Mouse (Mus musculus) MEL (cell line): Measurements from ENCODE around the gene Tmem30b. TPM values are rescaled to one million over a fixed set of nuclear protein-coding genes. Genes with fewer than 3 reads are reported as not detected.

Experiments used
- DNase-seq: peaks from one replicate; pipeline ENCODE4 v3.0.0; 2011; ENCODE audit warnings: low read depth, low spot score
- H3K27ac ChIP-seq: 2 replicates; pipeline ENCODE4 v1.5.1; 2012; ENCODE audit warnings: low read depth, mild to moderate bottlenecking, control low read depth, low read length, moderate library complexity; ENCODE audit not compliant: control insufficient read depth
- H3K27me3 ChIP-seq, 2 experiments: fragments of 150-350 bp in 1 of 2; sonication (generic) in 1 of 2; 2 replicates each; pipeline ENCODE4 v1.6.1; 2012; ENCODE audit warnings: low read length in 2 of 2, mild to moderate bottlenecking in 2 of 2, improper control_type of control experiment in 1 of 2, moderate library complexity in 1 of 2; ENCODE audit not compliant: insufficient read depth in 2 of 2, control insufficient read depth in 1 of 2
- H3K36me3 ChIP-seq, 2 experiments: 2 replicates each; pipeline ENCODE4 v1.6.1; 2012 to 2014; ENCODE audit warnings: low read length in 2 of 2, improper control_type of control experiment in 1 of 2, inconsistent platforms in 1 of 2, mild to moderate bottlenecking in 1 of 2; ENCODE audit not compliant: insufficient read depth in 2 of 2, control insufficient read depth in 1 of 2
- H3K4me1 ChIP-seq, 2 experiments: fragments of 150-350 bp in 1 of 2; sonication (generic) in 1 of 2; 2 replicates each; pipeline ENCODE4 v1.6.1; 2012; ENCODE audit warnings: low read length in 2 of 2, improper control_type of control experiment in 1 of 2, mild to moderate bottlenecking in 1 of 2; ENCODE audit not compliant: insufficient read depth in 2 of 2, control insufficient read depth in 1 of 2
- H3K4me3 ChIP-seq, 2 experiments: fragments of 150-350 bp in 1 of 2; sonication (generic) in 1 of 2; 2 replicates each; pipeline ENCODE4 v1.5.1; 2012; ENCODE audit warnings: low read depth in 2 of 2, low read length in 2 of 2, mild to moderate bottlenecking in 2 of 2, moderate library complexity in 2 of 2, control low read depth in 1 of 2, improper control_type of control experiment in 1 of 2; ENCODE audit not compliant: control insufficient read depth in 1 of 2, insufficient read depth in 1 of 2
- H3K79me2 ChIP-seq: 2 replicates; pipeline ENCODE4 v1.6.1; 2012; ENCODE audit warnings: mild to moderate bottlenecking, low read length, moderate library complexity; ENCODE audit not compliant: control insufficient read depth, poor library complexity, insufficient read depth
- H3K9ac ChIP-seq: 2 replicates; pipeline ENCODE4 v1.6.1; 2012; ENCODE audit warnings: low read depth, mild to moderate bottlenecking, control low read depth, low read length, moderate library complexity; ENCODE audit not compliant: control insufficient read depth, poor library complexity, severe bottlenecking
- H3K9me3 ChIP-seq: fragments of 150-350 bp; sonication (generic); replicated peaks from 2 replicates; pipeline ENCODE4 v1.6.1; 2012; ENCODE audit warnings: mild to moderate bottlenecking, low read length, improper control_type of control experiment, moderate library complexity; ENCODE audit not compliant: insufficient read depth
- BHLHE40 ChIP-seq: IDR thresholded peaks from 2 replicates; pipeline ENCODE4 v1.6.1; 2012; ENCODE audit warnings: low read depth, mild to moderate bottlenecking, inconsistent platforms, low read length, improper control_type of control experiment, borderline replicate concordance
- CHD1 ChIP-seq: IDR thresholded peaks from 2 replicates; pipeline ENCODE4 v1.6.1; 2012; ENCODE audit warnings: low read depth, mild to moderate bottlenecking, inconsistent platforms, low read length, improper control_type of control experiment
- CTCF ChIP-seq, 3 experiments: IDR thresholded peaks in 2 of 3; conservative IDR thresholded peaks in 1 of 3; 2 replicates each; pipeline ENCODE4 v1.5.1; 2011 to 2012; ENCODE audit warnings: low read length in 3 of 3, low read depth in 2 of 3, mild to moderate bottlenecking in 2 of 3, improper control_type of control experiment in 1 of 3, inconsistent platforms in 1 of 3, mixed read lengths in 1 of 3, moderate library complexity in 1 of 3; ENCODE audit not compliant: control insufficient read depth in 1 of 3, insufficient read depth in 1 of 3, poor library complexity in 1 of 3, severe bottlenecking in 1 of 3
- EP300 ChIP-seq, 2 experiments: IDR thresholded peaks; 2 replicates each; pipeline ENCODE4 v1.6.1; 2011; ENCODE audit warnings: improper control_type of control experiment in 2 of 2, low read length in 2 of 2, low read depth in 1 of 2, mild to moderate bottlenecking in 1 of 2
- GATA1 ChIP-seq: IDR thresholded peaks from 2 replicates; pipeline ENCODE4 v1.6.1; 2011; ENCODE audit warnings: low read depth, low read length, improper control_type of control experiment
- HCFC1 ChIP-seq: IDR thresholded peaks from 2 replicates; pipeline ENCODE4 v1.6.1; 2012; ENCODE audit warnings: low read depth, mild to moderate bottlenecking, inconsistent platforms, low read length, improper control_type of control experiment, moderate library complexity
- JUND ChIP-seq: IDR thresholded peaks from 2 replicates; pipeline ENCODE4 v1.6.1; 2011; ENCODE audit warnings: low read depth, mild to moderate bottlenecking, improper control_type of control experiment, low read length
- KAT2A ChIP-seq: conservative IDR thresholded peaks from 2 replicates; pipeline ENCODE4 v1.6.1; 2012; ENCODE audit warnings: low read depth, low read length, improper control_type of control experiment, inconsistent platforms
- MEF2A ChIP-seq: IDR thresholded peaks from 2 replicates; pipeline ENCODE4 v1.6.1; 2014; ENCODE audit warnings: low read depth, mild to moderate bottlenecking, inconsistent platforms, low read length, improper control_type of control experiment; ENCODE audit not compliant: poor library complexity, insufficient replicate concordance, severe bottlenecking; ENCODE audit errors: extremely low read depth
- MXI1 ChIP-seq: IDR thresholded peaks from 2 replicates; pipeline ENCODE4 v1.6.1; 2011; ENCODE audit warnings: mild to moderate bottlenecking, low read depth, low read length, improper control_type of control experiment
- MYB ChIP-seq: IDR thresholded peaks from 2 replicates; pipeline ENCODE4 v1.6.1; 2011; ENCODE audit warnings: mild to moderate bottlenecking, low read depth, low read length, improper control_type of control experiment
- POLR2AphosphoS2 ChIP-seq: IDR thresholded peaks from 2 replicates; pipeline ENCODE4 v1.6.1; 2011; ENCODE audit warnings: low read length, improper control_type of control experiment
- RCOR1 ChIP-seq: IDR thresholded peaks from 2 replicates; pipeline ENCODE4 v1.6.1; 2012; ENCODE audit warnings: low read depth, mild to moderate bottlenecking, inconsistent platforms, low read length, improper control_type of control experiment
- SMC3 ChIP-seq: IDR thresholded peaks from 2 replicates; pipeline ENCODE4 v1.6.1; 2011; ENCODE audit warnings: low read depth, low read length, improper control_type of control experiment
- TAL1 ChIP-seq: IDR thresholded peaks from 2 replicates; pipeline ENCODE4 v1.6.1; 2012; ENCODE audit warnings: mild to moderate bottlenecking, inconsistent platforms, low read length, moderate library complexity, mixed read lengths
- TBP ChIP-seq: IDR thresholded peaks from 2 replicates; pipeline ENCODE4 v1.8.0; 2011; ENCODE audit warnings: low read depth, low read length, improper control_type of control experiment
- TCF12 ChIP-seq: IDR thresholded peaks from 2 replicates; pipeline ENCODE4 v1.6.1; 2014; ENCODE audit warnings: low read depth, mild to moderate bottlenecking, inconsistent platforms, low read length, improper control_type of control experiment, moderate library complexity
- USF2 ChIP-seq, 2 experiments: IDR thresholded peaks; 2 replicates each; pipeline ENCODE4 v1.6.1; 2011 to 2012; ENCODE audit warnings: improper control_type of control experiment in 2 of 2, low read length in 2 of 2, borderline replicate concordance in 1 of 2, inconsistent platforms in 1 of 2, low read depth in 1 of 2, mild to moderate bottlenecking in 1 of 2; ENCODE audit not compliant: insufficient read depth in 1 of 2
- ZKSCAN1 ChIP-seq: IDR thresholded peaks from 2 replicates; pipeline ENCODE4 v1.6.1; 2012; ENCODE audit warnings: low read depth, mild to moderate bottlenecking, inconsistent platforms, low read length, improper control_type of control experiment, moderate library complexity
- ZNF384 ChIP-seq: IDR thresholded peaks from 2 replicates; pipeline ENCODE4 v1.6.1; 2012; ENCODE audit warnings: low read depth, mild to moderate bottlenecking, inconsistent platforms, low read length, improper control_type of control experiment
- polyA plus RNA-seq, 2 experiments: library from polyadenylated mRNA; stranded (reverse) in 1 of 2; unstranded in 1 of 2; fragments of >175 nt in 1 of 2; fragments of >200 nt in 1 of 2; gene quantifications; 2 replicates each; pipeline versions ENCODE4 v1.2.1 to v1.2.4; 2012; ENCODE audit warnings: low replicate concordance in 2 of 2, low read depth in 1 of 2; ENCODE audit not compliant: insufficient read length in 2 of 2, insufficient read depth in 1 of 2, missing spikeins in 1 of 2
- total RNA-seq: library from RNA; depleted of rRNA; stranded (reverse); fragments of 300-350 nt; gene quantifications from 2 replicates; pipeline ENCODE4 v1.2.3, GENCODE M21; 2012

The Tmem30b gene
- total and polyA plus RNA-seq, 3 experiments = not detected

- H3K27me3 ChIP-seq = no peaks in the 10 kb centered on the region
- H3K79me2 ChIP-seq = no peaks in the 10 kb centered on the region
- H3K4me1 ChIP-seq = no peaks in the 10 kb centered on the region
- TF ChIP-seq HCFC1 (no peak), GATA1 (no peak), TAL1 (no peak), CTCF (IDR thresholded peaks at IDR 0.05 in 2 of 3, conservative IDR thresholded peaks at IDR 0.05 in 1 of 3; ENCODE audit: control insufficient read depth in 1 of 3, insufficient read depth in 1 of 3, low read depth in 2 of 3, low read length in 3 of 3, poor library complexity in 1 of 3, severe bottlenecking in 1 of 3) (no peak)
- no peak overlapping the region for H3K27ac ChIP-seq
- no peak overlapping the region for H3K9ac ChIP-seq
- no peak overlapping the region for H3K4me3 ChIP-seq
- DNase-seq = no peak
- no peaks in the 10 kb centered on the region for H3K36me3 ChIP-seq
- no peaks in the 10 kb centered on the region for H3K9me3 ChIP-seq
These were observed 48.1 kb upstream of the Tmem30b start for GRCm38 (mm10) chr12:73594177-73594745.

DNA sequence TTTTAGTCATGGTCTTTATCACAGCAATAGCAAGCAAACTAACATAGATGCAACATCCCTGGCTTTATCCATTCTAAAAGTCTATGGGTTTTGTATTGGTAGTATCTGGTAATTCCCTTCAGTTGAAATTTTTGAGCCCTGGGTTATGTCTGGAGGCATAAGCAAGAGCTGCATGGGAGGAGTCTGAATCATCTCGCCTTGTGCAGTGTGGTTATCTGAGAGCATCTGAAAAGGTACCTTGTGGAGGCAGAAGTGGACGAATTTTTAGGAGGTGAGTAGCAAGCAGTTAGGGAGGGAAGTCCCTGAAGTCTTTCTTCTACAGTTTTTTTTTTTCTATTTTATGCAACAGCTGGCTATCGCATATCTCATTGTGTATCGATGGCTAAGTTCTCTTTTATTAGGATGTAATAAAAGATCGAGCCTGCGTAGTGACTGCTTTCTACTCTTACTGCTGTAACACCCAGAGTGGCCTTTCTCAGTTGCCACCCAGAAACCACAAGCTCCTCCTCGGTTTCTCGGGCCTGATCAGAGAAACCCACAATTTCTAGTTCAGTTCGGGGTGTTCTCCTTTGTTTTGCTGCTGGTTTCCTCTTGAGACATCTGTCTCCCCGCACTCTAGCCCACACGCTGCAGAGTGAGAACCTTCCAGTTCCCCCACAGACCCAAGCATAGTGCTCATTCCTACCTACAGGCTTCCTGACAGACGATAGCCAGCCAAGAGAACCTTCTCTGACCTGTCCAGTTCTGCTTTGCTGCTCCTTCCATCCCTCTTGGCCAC is 47.0 kb upstream of the Tmem30b start:
- H3K27ac ChIP-seq = no peak overlapping the region
- DNase-seq = no peak
- TF ChIP-seq KAT2A = no peak
- TF ChIP-seq USF2 (IDR thresholded peaks at IDR 0.05; ENCODE audit: borderline replicate concordance in 1 of 2, insufficient read depth in 1 of 2, low read depth in 1 of 2, low read length in 2 of 2) = no peak
- no peak for TF ChIP-seq MEF2A
- TF ChIP-seq ZKSCAN1 = no peak
- no peak for TF ChIP-seq TAL1
- no peak for TF ChIP-seq EP300 (IDR thresholded peaks at IDR 0.05; ENCODE audit: low read depth in 1 of 2, low read length in 2 of 2)
- TF ChIP-seq MYB = no peak
- TF ChIP-seq TCF12 = no peak
- no peak for TF ChIP-seq CHD1
- TF ChIP-seq SMC3 = no peak
- no peak for TF ChIP-seq JUND
- no peak for TF ChIP-seq MXI1
- TF ChIP-seq TBP = no peak
- TF ChIP-seq ZNF384 = no peak
- no peak for TF ChIP-seq HCFC1
- no peak for TF ChIP-seq BHLHE40
- TF ChIP-seq POLR2AphosphoS2 = no peak
- TF ChIP-seq RCOR1 = no peak

More for the DNA sequence above, 47.0 kb upstream of the Tmem30b start:
- Histone ChIP-seq H3K4me1 (no peaks in the 10 kb centered on the region), H3K9me3 (no peaks in the 10 kb centered on the region), H3K27me3 (no peaks in the 10 kb centered on the region), H3K79me2 (no peaks in the 10 kb centered on the region), H3K9ac (no peak overlapping the region), H3K36me3 (no peaks in the 10 kb centered on the region), H3K4me3 (no peak overlapping the region)
